Mouse (Mus musculus) CH12.LX (cell line): ENCODE data around the gene Prmt2. TPM values are rescaled to one million over a fixed set of nuclear protein-coding genes. Genes with fewer than 3 reads are reported as not detected.

Experiments
- DNase-seq: peaks from one replicate; pipeline ENCODE4 v3.0.0-alpha.2; 2013; ENCODE audit errors: extremely low read depth
- H3K27ac ChIP-seq: 2 replicates; pipeline ENCODE4 v1.5.1; 2012; ENCODE audit warnings: low read depth, mild to moderate bottlenecking, control low read depth, moderate library complexity; ENCODE audit not compliant: insufficient read depth
- H3K27me3 ChIP-seq: replicated peaks from 2 replicates; pipeline ENCODE3; 2012; ENCODE audit warnings: inconsistent platforms
- H3K36me3 ChIP-seq, 2 experiments: replicated peaks in 1 of 2; 2 replicates each; pipeline versions ENCODE3 to v1.6.1; 2012; ENCODE audit warnings: inconsistent platforms in 1 of 2, low read length in 1 of 2, mild to moderate bottlenecking in 1 of 2, mixed read lengths in 1 of 2, moderate library complexity in 1 of 2; ENCODE audit not compliant: control insufficient read depth in 1 of 2, insufficient read depth in 1 of 2
- H3K4me1 ChIP-seq, 2 experiments: 2 replicates each; pipeline ENCODE4 v1.6.1; 2012; ENCODE audit warnings: inconsistent platforms in 1 of 2, moderate library complexity in 1 of 2; ENCODE audit not compliant: insufficient read depth in 2 of 2, control insufficient read depth in 1 of 2
- H3K4me2 ChIP-seq: 2 replicates; pipeline ENCODE4 v1.6.1; 2012; ENCODE audit warnings: low read depth, mild to moderate bottlenecking, control low read depth; ENCODE audit not compliant: poor library complexity, insufficient read depth, severe bottlenecking
- H3K4me3 ChIP-seq, 3 experiments: fragments of 150-350 bp in 1 of 3; sonication (generic) in 1 of 3; replicated peaks in 1 of 3; 2 replicates each; pipeline versions ENCODE3 to v1.5.1; 2011 to 2012; ENCODE audit warnings: low read depth in 2 of 3, low read length in 2 of 3, mild to moderate bottlenecking in 2 of 3, moderate library complexity in 2 of 3, control low read depth in 1 of 3, improper control_type of control experiment in 1 of 3, inconsistent platforms in 1 of 3, mixed read lengths in 1 of 3; ENCODE audit not compliant: poor library complexity in 1 of 3
- H3K79me2 ChIP-seq: replicated peaks from 2 replicates; pipeline ENCODE4 v1.6.1; 2012; ENCODE audit warnings: mild to moderate bottlenecking, moderate library complexity; ENCODE audit not compliant: control insufficient read depth, poor library complexity, insufficient read depth, severe bottlenecking; ENCODE audit errors: extremely low read depth
- H3K9ac ChIP-seq: 2 replicates; pipeline ENCODE4 v1.6.1; 2012; ENCODE audit warnings: low read depth, mild to moderate bottlenecking, control low read depth, moderate library complexity; ENCODE audit not compliant: insufficient read depth
- H3K9me3 ChIP-seq: replicated peaks from 2 replicates; pipeline ENCODE3; 2012; ENCODE audit warnings: low read length, inconsistent platforms, mixed read lengths
- CHD1 ChIP-seq: IDR thresholded peaks from 2 replicates; pipeline ENCODE4 v1.6.1; 2012; ENCODE audit warnings: low read depth, low read length, improper control_type of control experiment, inconsistent platforms
- CHD2 ChIP-seq: IDR thresholded peaks from 2 replicates; pipeline ENCODE4 v1.6.1; 2011; ENCODE audit warnings: low read length, improper control_type of control experiment
- ELF1 ChIP-seq: IDR thresholded peaks from 2 replicates; pipeline ENCODE4 v1.6.1; 2014; ENCODE audit warnings: low read depth, mild to moderate bottlenecking, inconsistent platforms, low read length, improper control_type of control experiment
- HCFC1 ChIP-seq: IDR thresholded peaks from 2 replicates; pipeline ENCODE4 v1.6.1; 2012; ENCODE audit warnings: low read depth, mild to moderate bottlenecking, inconsistent platforms, low read length, improper control_type of control experiment
- JUND ChIP-seq: conservative IDR thresholded peaks from 2 replicates; pipeline ENCODE4 v1.6.1; 2011; ENCODE audit warnings: low read depth, low read length, improper control_type of control experiment
- KAT2A ChIP-seq: IDR thresholded peaks from 2 replicates; pipeline ENCODE4 v1.6.1; 2012; ENCODE audit warnings: low read length, improper control_type of control experiment, inconsistent platforms; ENCODE audit not compliant: insufficient replicate concordance
- MAFK ChIP-seq: IDR thresholded peaks from 2 replicates; pipeline ENCODE4 v1.6.1; 2011; ENCODE audit warnings: low read length, improper control_type of control experiment; ENCODE audit not compliant: insufficient replicate concordance
- NRF1 ChIP-seq: IDR thresholded peaks from 2 replicates; pipeline ENCODE4 v1.6.1; 2014; ENCODE audit warnings: low read depth, mild to moderate bottlenecking, inconsistent platforms, low read length, improper control_type of control experiment, moderate library complexity
- PAX5 ChIP-seq: IDR thresholded peaks from 2 replicates; pipeline ENCODE4 v1.6.1; 2012; ENCODE audit warnings: low read length, inconsistent platforms, mixed read lengths
- RAD21 ChIP-seq: IDR thresholded peaks from 2 replicates; pipeline ENCODE4 v1.6.1; 2011; ENCODE audit warnings: low read depth, mild to moderate bottlenecking, low read length, improper control_type of control experiment, moderate library complexity
- RCOR1 ChIP-seq: conservative IDR thresholded peaks from 2 replicates; pipeline ENCODE4 v1.6.1; 2012; ENCODE audit warnings: low read depth, mild to moderate bottlenecking, inconsistent platforms, low read length, improper control_type of control experiment
- SIN3A ChIP-seq: IDR thresholded peaks from 2 replicates; pipeline ENCODE4 v1.6.1; 2012; ENCODE audit warnings: low read length, improper control_type of control experiment, inconsistent platforms
- USF2 ChIP-seq: conservative IDR thresholded peaks from 2 replicates; pipeline ENCODE4 v1.6.1; 2011; ENCODE audit warnings: low read depth, low read length, improper control_type of control experiment
- ZC3H11A ChIP-seq: IDR thresholded peaks from 2 replicates; pipeline ENCODE4 v1.6.1; 2012; ENCODE audit warnings: low read depth, mild to moderate bottlenecking, inconsistent platforms, low read length, improper control_type of control experiment
- ZKSCAN1 ChIP-seq: IDR thresholded peaks from 2 replicates; pipeline ENCODE4 v1.6.1; 2012; ENCODE audit warnings: low read depth, inconsistent platforms, low read length, improper control_type of control experiment, borderline replicate concordance
- ZMIZ1 ChIP-seq: IDR thresholded peaks from 2 replicates; pipeline ENCODE4 v1.6.1; 2012; ENCODE audit warnings: low read depth, mild to moderate bottlenecking, inconsistent platforms, low read length, improper control_type of control experiment
- ZNF384 ChIP-seq: IDR thresholded peaks from 2 replicates; pipeline ENCODE4 v1.6.1; 2012; ENCODE audit warnings: low read depth, low read length, improper control_type of control experiment, inconsistent platforms
- dilution Hi-C: fragments of 300-500 bp; cut with MboI; formaldehyde crosslinking; loops from 2 replicates; pipeline ENCODE4 v1.14.3; 2020; ENCODE audit warnings: low sequenced_read_pairs; ENCODE audit not compliant: extremely low pct_unique_long_range_greater_than_20kb, extremely low pct_ligation_motif_present
- in situ Hi-C: fragments of 300-500 bp; cut with MboI; formaldehyde crosslinking; loops from 3 replicates; pipeline ENCODE4 v1.14.3; 2019; ENCODE audit warnings: low sequenced_read_pairs, low pct_ligation_motif_present, low pct_unique_long_range_greater_than_20kb, mixed read lengths
- polyA plus RNA-seq: library from polyadenylated mRNA; unstranded; fragments of >175 nt; gene quantifications from 2 replicates; pipeline ENCODE4 v1.2.1, GENCODE M21; 2012; ENCODE audit warnings: low read depth; ENCODE audit not compliant: insufficient read length
- total RNA-seq, 2 experiments: library from RNA; depleted of rRNA; stranded (reverse); fragments of 300-350 nt in 1 of 2; fragments of >200 nt in 1 of 2; gene quantifications; 2 replicates each; pipeline ENCODE4 v1.2.3; 2012 to 2014

Prmt2 gene
- total and polyA plus RNA-seq, 3 experiments: 6.1 to 14.9 (median 14.4) TPM

DNA sequence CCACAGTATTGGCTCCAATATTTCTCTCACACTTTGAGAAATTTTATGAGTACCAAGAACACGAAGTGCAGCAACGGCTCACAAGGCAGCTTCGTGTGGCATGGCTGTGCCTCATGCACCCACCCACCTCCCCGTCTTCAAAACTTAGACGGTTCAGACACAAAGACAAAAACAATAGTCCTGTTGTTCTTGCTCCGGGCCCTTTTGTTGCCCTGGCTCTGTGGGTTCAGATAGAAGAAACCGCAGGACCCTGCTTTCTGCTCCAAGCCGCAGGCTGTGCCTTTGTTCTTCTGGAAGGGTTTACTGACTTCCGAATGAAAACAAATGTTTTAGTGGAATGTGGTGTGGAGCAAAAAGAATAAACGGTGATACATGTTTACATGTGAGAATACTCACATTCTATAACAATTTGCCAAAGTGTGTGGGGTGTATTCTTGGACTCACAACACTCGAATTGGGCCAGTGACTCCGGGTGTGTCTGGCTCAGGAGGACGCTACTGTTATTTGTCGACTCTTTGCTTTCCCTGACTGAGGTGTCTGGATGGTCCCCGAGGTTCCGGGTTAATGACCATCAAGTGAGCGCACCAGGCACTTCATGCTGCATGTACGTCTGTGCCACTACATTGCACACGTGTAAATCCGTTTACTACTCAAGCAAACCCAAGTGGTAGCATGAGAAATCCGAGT, 10.4 kb upstream of the Prmt2 start:
- Histone ChIP-seq H3K79me2 (no peaks in the 10 kb centered on the region), H3K36me3 (no peaks in the 10 kb centered on the region), H3K4me1 (peaks cover 0 to 6% of the 10 kb centered on the region in 2 experiments; a peak in 1 of 4 replicates), H3K4me3 (no peak overlapping the region), H3K4me2 (no peak overlapping the region), H3K27me3 (no peaks in the 10 kb centered on the region), H3K27ac (no peak overlapping the region)
- dilution Hi-C loops: no loop called here
- no peak for DNase-seq
- in situ Hi-C loops: no loop called here
- TF ChIP-seq PAX5 (no peak), SIN3A (no peak), KAT2A (no peak), CHD1 (no peak), MAFK (no peak), ZMIZ1 (no peak), ZC3H11A (no peak), ELF1 (no peak), USF2 (no peak), ZNF384 (no peak), CHD2 (no peak)
- TF ChIP-seq, all 38 proteins: peak for 0
- Histone ChIP-seq H3K9ac (no peak overlapping the region), H3K9me3 (no peaks in the 10 kb centered on the region)

DNA sequence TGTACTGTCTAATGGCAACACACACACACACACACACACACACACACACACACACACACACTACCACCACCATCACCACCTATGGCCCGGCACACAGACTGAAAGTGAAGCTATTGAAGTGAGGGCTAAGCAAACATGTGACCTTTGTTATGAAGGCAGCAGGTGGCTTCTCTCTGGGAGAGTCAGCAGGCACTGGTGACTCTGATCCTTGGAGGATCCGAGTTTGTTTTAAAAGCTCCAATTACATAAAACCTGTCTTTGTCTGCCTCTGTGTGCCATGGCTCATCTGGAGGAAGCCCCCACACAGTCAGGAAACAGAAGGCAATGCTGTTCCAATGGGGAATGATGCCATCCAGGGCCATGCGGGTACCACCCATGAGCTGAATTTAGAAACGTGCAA, 8.9 kb upstream of the Prmt2 start:
- H3K27me3 ChIP-seq: no peaks in the 10 kb centered on the region
- in situ Hi-C loops: no loop called here
- H3K4me2 ChIP-seq: peak overlapping the region; percentile 1; the same call in 1 of the 2 replicates
- TF ChIP-seq JUND (no peak), RCOR1 (no peak), ZKSCAN1 (no peak), NRF1 (no peak), MAFK (no peak), RAD21 (no peak), HCFC1 (no peak), ZNF384 (no peak), SIN3A (no peak), ZMIZ1 (no peak)
- no peak overlapping the region for H3K27ac ChIP-seq
- no peak for DNase-seq
- H3K9ac ChIP-seq: no peak overlapping the region
- H3K4me3 ChIP-seq: no peak overlapping the region
- H3K4me1 ChIP-seq: peaks cover 0 to 6% of the 10 kb centered on the region in 2 experiments; a peak in 1 of 4 replicates
- dilution Hi-C loops: no loop called here
- no peaks in the 10 kb centered on the region for H3K36me3 ChIP-seq
- H3K9me3 ChIP-seq: no peaks in the 10 kb centered on the region
- H3K79me2 ChIP-seq: no peaks in the 10 kb centered on the region
